Mouse (Mus musculus) kidney, postnatal 10 days (tissue): ENCODE measurements at regions not wholly inside any gene's neighbourhood (a gene's known extent, or its start where the extent isn't known, plus 50 kb on each side); places are given as distances from the start of the nearest gene placed in this dataset.

Experiments
- DNase-seq: peaks from one replicate; pipeline ENCODE4 v3.0.0; 2021; ENCODE audit warnings: mixed read lengths

GRCm38 (mm10) chr19:44692396-44692795 is 63.4 kb upstream of the Pax2 start:
- DNase-seq: peak; percentile 91

- DNase-seq: no peak
These were observed 63.0 kb upstream of the Pax2 start for GRCm38 (mm10) chr19:44692816-44693215.

GRCm38 (mm10) chr19:44695331-44695730 is 60.5 kb upstream of the Pax2 start:
- DNase-seq: no peak

- DNase-seq: no peak
These were observed 59.7 kb upstream of the Pax2 start for GRCm38 (mm10) chr19:44696059-44696712.

GRCm38 (mm10) chr19:44696773-44697172 is 59.1 kb upstream of the Pax2 start:
- DNase-seq: no peak

- no peak for DNase-seq
These were observed 57.2 kb upstream of the Pax2 start for GRCm38 (mm10) chr19:44698382-44699256.
